28 mouse cellular contexts compared by ENCODE assay signal in the genomic region with DNA sequence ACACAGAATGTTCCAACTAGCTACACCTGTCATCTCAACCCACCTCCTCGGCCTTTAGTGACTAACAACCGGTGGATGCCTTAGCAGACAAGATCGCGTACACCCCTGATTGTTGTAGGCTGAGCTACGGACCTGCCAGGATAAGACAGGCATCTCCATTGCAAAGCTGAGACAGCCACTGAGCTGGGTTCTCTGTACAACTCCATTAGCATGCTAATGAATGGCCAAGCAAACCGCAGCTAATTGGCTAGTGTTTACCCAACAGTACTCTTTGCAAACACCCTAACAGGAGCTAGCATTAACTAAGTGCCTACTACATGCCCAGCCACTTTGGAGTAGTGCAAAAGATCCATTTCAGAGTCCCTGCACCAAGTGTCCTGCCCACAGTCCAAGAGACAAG. TPM values are rescaled to one million over a fixed set of nuclear protein-coding genes. Genes with fewer than 3 reads are reported as not detected.
"Had no signal": no experiment of that assay in that cellular context is flagged by ENCODE, and none has a peak within 500 bp of the region (broad histone marks: within the 10 kb centered on the region; RNA-seq: fewer than 3 reads in every experiment).

No protein-coding gene starts in this region.

- H3K27ac ChIP-seq: gastrocnemius, adult 2 months; heart, embryonic 10.5 days; hindbrain, embryonic 10.5 days; hindbrain, embryonic 12.5 days; hindbrain, embryonic 14.5 days; intestine, embryonic 15.5 days; layer of hippocampus, adult 2 months; left cerebral cortex, adult 2 months; limb, embryonic 10.5 days; limb, embryonic 12.5 days; liver, embryonic 13.5 days; liver, embryonic 15.5 days had no signal

- H3K9ac ChIP-seq: heart, embryonic 12.5 days; hindbrain, embryonic 12.5 days; hindbrain, embryonic 14.5 days; intestine, embryonic 15.5 days; limb, embryonic 12.5 days; liver, embryonic 13.5 days; liver, embryonic 15.5 days had no signal

- H3K36me3 ChIP-seq: heart, embryonic 10.5 days; heart, embryonic 12.5 days; hindbrain, embryonic 10.5 days; hindbrain, embryonic 12.5 days; intestine, embryonic 15.5 days; limb, embryonic 10.5 days; limb, embryonic 12.5 days; liver, embryonic 13.5 days; liver, embryonic 15.5 days had no signal

- H3K4me2 ChIP-seq: heart, embryonic 12.5 days; hindbrain, embryonic 12.5 days; hindbrain, embryonic 14.5 days; intestine, embryonic 15.5 days; limb, embryonic 12.5 days; liver, embryonic 11.5 days; liver, embryonic 13.5 days; liver, embryonic 15.5 days had no signal

- DNase-seq: gastrocnemius, adult 2 months; gastrocnemius, postnatal 10 days; gastrocnemius, postnatal 25 days; heart, adult 18-20 months; heart, postnatal 10 days; heart, postnatal 4 days; kidney, adult 18-20 months; kidney, adult 8-10 months; kidney, postnatal 10 days; kidney, postnatal 25 days; kidney, postnatal 4 days; liver; liver, embryonic 13.5 days had no signal

- H3K27me3 ChIP-seq: hindbrain, embryonic 12.5 days had no signal

- H3K4me3 ChIP-seq: gastrocnemius, adult 2 months; heart, embryonic 10.5 days; heart, embryonic 12.5 days; hindbrain, embryonic 10.5 days; hindbrain, embryonic 12.5 days; intestine, embryonic 15.5 days; layer of hippocampus, adult 2 months; left cerebral cortex, adult 2 months; limb, embryonic 10.5 days; limb, embryonic 12.5 days; liver, embryonic 13.5 days; liver, embryonic 15.5 days had no signal

- H3K9me3 ChIP-seq: heart, embryonic 10.5 days; heart, embryonic 12.5 days; hindbrain, embryonic 10.5 days; hindbrain, embryonic 12.5 days; intestine, embryonic 15.5 days; limb, embryonic 10.5 days; limb, embryonic 12.5 days; liver, embryonic 13.5 days; liver, embryonic 15.5 days had no signal

- H3K4me1 ChIP-seq: hindbrain, embryonic 10.5 days; intestine, embryonic 15.5 days; liver, embryonic 13.5 days; liver, embryonic 15.5 days had no signal

- ATAC-seq: hindbrain, embryonic 16.5 days; inflammation-experienced regulatory T-cells, adult 6 months; intestine, embryonic 15.5 days; intestine, postnatal 0 days had no signal

RNA-seq across cellular contexts. Expression of a gene that starts 8.3 kb away (rescaled TPM):
- polyA plus RNA-seq: inflammation-experienced regulatory T-cells, adult 6 months had no signal
